Mouse (Mus musculus): ENCODE results near the gene Chst3. TPM values are rescaled to one million over a fixed set of nuclear protein-coding genes. Genes with fewer than 3 reads are reported as not detected.
A peak's percentile ranks its signal among the peaks of the same experiment; 100 is the strongest.
"Not testable (repeated sequence)": the region's sequence is repeated elsewhere in the genome, so short reads cannot be mapped to it uniquely, and the experiment has no call there.

Chst3 gene
- polyA plus RNA-seq, 1 experiment, result not detected

DNA sequence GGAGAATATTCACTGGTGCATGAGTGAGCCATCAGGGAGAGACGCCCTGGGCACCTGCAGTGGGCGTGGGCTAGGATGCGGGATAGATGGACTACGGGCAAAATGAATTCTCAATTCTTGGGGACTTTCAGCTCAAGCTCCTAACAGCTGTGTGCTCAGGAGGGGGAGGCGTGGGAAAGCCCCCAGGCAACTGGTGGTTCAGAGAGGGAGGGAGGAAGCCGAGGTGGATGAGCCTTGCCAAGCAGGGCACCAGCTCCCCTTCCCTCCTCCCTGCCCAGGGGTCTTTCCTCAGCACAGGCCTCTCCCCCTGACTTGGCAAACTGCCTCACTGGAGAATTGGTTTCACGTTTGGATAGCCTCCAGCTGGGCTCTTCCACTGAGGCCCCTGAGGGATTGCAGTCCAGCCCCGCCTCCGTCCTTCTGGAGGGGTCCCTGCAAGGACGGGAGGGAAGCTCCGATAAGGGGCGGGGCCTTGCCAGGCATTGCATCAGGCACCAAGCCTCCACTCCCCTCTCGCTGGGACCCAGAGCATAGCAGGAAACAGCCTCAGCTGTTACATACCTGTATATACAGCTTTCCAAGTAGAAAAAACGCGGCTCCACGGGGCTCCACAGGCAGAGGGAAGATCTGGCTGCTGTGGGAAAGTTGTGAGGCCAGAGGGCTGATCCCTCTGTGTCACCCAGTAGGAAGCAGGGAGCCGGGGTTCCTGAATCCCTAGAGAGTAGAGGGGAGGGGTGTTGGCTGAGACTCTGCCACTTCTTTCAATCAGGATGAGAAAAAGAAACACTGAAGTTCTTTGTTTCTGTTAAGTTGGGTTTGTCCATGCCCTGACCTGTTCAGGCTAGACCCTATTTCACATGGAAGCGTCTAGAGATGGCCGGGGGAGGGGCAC is 25.3 kb downstream of the Chst3 start:
- Histone ChIP-seq H3K4me1 (ENCODE audit: control insufficient read depth, insufficient read depth, low read length) (peaks cover 27% of the 10 kb centered on the region), H3K4me3 (ENCODE audit: insufficient read depth, low read depth, low read length) (no peak overlapping the region), H3K27ac (ENCODE audit: insufficient read depth, low read depth, low read length) (no peak overlapping the region)
- WGBS, result 9% methylated on average over 19 of the region's 19 CpGs
- TF ChIP-seq CTCF (IDR thresholded peaks at IDR 0.05; ENCODE audit: insufficient read depth, low read depth, low read length) (no peak), POLR2A (IDR thresholded peaks at IDR 0.05; ENCODE audit: insufficient read depth, low read depth, low read length) (no peak)

DNA sequence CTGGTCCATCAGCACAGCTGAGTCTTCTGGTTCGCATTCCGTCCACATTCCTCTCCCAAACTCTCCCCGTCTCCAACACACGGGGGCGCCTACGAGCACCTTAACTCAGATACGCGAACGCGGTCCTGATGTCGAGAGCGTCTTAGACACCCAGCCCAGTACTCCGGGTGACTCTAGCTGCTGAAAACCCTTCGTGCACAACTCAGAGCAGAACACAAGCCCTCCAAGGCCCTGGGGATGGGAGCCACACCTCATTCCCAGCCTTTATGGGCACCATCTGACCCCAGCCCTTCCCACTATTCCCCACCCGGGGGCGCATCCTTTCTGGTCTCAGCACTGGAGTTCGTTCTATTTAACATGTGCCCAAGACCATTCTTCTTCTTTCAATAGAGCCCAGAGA is 27.3 kb downstream of the Chst3 start:
- peak; percentile 91 for TF ChIP-seq CTCF (IDR thresholded peaks at IDR 0.05; ENCODE audit: insufficient read depth, low read depth, low read length)
- TF ChIP-seq POLR2A (IDR thresholded peaks at IDR 0.05; ENCODE audit: insufficient read depth, low read depth, low read length), result no peak
- Histone ChIP-seq H3K4me1 (ENCODE audit: control insufficient read depth, insufficient read depth, low read length) (peaks cover 21% of the 10 kb centered on the region), H3K27ac (ENCODE audit: insufficient read depth, low read depth, low read length) (no peak overlapping the region), H3K4me3 (ENCODE audit: insufficient read depth, low read depth, low read length) (peak overlapping the region; percentile 46)
- 2% methylated on average over 17 of the region's 17 CpGs for WGBS

DNA sequence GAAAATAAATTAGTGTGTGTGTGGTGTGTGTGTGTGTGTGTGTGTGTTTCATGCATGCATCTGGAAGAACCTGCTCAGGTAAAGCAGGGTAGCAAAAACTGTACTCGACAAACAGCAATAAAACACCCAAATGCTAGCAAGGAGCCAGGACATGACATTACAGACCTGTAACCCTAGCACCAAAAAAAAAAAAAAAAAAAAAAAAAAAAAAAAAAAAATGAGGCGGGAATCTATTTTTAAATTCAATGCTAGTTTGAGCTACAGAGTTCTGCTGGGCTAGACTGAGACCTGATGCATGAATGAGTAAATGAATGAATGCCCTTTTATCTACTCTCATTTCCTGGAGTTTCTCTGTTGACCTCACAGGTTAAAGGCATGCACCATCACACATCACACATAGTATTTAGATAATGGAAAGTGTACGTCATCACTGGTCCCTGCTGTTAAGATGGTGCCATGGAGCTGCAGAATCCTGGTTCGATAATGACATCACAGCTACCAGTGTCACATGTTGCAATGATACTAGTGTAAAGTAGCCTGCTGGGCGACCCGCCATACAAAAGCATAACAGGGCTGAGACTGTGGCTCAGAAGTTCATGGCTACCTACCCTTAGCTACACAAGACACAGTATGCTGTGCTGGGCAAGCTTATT is 29.4 kb downstream of the Chst3 start:
- Histone ChIP-seq H3K4me3 (ENCODE audit: insufficient read depth, low read depth, low read length) (no peak overlapping the region), H3K27ac (ENCODE audit: insufficient read depth, low read depth, low read length) (no peak overlapping the region), H3K4me1 (ENCODE audit: control insufficient read depth, insufficient read depth, low read length) (peaks cover 27% of the 10 kb centered on the region)
- WGBS, result 80% methylated on average over 6 of the region's 6 CpGs
- no peak for TF ChIP-seq POLR2A (IDR thresholded peaks at IDR 0.05; ENCODE audit: insufficient read depth, low read depth, low read length)
- no peak for TF ChIP-seq CTCF (IDR thresholded peaks at IDR 0.05; ENCODE audit: insufficient read depth, low read depth, low read length)

DNA sequence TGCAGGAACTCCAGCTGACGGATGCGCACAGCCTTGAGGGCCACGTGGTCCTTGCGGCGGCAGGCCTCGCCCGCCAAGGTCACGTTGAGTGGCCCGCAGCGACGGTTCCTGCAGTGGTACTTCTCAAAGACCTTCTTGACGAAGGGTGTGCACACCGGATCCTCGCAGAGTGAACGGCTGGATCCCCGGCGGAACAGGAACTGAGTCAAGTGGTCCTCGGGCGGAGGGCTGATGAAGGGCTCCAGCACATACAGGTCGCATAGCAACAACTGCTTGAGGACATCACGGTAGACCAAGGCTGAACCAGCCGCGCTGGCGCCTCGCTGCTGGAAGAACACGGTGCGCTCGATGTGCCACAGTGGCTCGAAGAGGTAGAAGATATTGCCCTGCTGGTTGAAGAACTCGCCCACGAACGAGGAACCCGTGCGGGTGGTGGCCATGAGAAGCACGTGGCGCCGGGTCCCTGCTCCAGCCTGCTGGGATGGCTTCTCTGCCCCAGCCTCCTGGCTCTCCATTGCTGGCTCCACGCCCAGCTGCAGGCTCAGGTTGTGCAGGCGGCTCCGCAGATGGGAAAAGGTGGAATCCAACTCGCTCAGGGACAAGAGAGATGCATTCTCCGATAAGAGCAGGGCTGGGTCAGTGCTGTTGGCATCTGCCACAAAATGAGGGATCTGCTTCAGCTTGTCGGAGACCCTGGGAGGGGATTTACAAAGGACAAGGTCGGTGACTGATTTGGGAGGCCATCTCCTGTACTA is 32.7 kb downstream of the Chst3 start:
- no peak overlapping the region for H3K4me3 ChIP-seq (ENCODE audit: insufficient read depth, low read depth, low read length)
- TF ChIP-seq CTCF (IDR thresholded peaks at IDR 0.05; ENCODE audit: insufficient read depth, low read depth, low read length) (no peak), POLR2A (IDR thresholded peaks at IDR 0.05; ENCODE audit: insufficient read depth, low read depth, low read length) (no peak)
- 93% methylated on average over 44 of the region's 44 CpGs for WGBS
- peaks cover 10% of the 10 kb centered on the region for H3K4me1 ChIP-seq (ENCODE audit: control insufficient read depth, insufficient read depth, low read length)
- no peak overlapping the region for H3K27ac ChIP-seq (ENCODE audit: insufficient read depth, low read depth, low read length)

DNA sequence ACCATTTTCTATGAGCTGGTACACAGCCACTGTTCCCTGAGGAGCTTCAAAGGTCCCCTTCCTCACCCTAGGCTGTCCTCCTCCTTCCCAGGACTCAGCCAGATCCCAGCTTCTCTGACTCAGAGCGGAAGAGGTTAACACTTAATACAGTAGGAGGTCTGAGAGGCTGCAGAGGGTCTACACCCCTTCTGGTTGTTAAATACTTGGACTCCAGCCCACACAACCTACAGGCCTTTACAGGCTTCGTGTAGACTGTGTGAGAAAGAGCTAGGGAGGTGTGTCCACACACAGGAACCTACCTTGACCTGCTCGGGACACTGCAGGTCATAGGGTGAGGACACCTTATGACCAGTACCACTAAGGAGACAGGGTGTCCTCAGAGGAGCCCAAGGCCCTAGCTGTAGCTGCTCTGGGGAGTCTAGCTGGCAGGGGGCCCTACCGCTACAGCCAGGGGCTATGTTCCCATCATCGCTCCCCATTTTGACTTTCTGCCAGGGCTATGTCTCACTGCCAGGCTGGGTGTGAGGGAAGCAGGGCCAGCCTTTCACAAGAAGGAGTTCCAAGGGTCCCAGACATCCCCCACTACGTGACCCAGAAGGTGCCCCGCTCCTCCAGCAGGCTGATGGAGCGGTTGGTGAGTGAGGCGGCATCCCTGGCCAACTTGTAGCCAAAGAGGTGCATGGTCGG is 33.9 kb downstream of the Chst3 start:
- H3K27ac ChIP-seq (ENCODE audit: insufficient read depth, low read depth, low read length), result no peak overlapping the region
- WGBS, result 68% methylated on average over 10 of the region's 10 CpGs
- TF ChIP-seq POLR2A (IDR thresholded peaks at IDR 0.05; ENCODE audit: insufficient read depth, low read depth, low read length), result no peak
- TF ChIP-seq CTCF (IDR thresholded peaks at IDR 0.05; ENCODE audit: insufficient read depth, low read depth, low read length), result no peak

DNA sequence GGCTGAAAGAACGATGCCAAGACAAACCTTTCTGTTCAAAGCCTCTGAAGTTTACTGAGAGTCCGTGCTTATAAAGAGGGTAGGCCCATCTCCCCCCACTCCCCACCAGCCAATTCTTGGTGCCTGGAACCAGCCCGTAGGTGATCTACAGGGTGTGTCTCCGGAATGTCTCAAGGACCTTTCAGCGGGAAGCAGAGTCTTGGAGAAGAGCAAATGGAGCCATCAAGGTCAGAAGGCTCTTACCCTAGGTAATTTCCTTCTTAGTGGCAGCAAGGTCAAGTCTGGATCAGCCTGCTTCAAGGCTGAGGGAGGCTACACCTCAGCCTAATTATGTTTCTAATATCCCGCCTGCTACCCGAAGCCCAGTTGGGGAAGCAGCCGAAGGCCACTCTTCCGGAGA is 43.8 kb downstream of the Chst3 start:
- not testable (repeated sequence) for H3K4me3 ChIP-seq (ENCODE audit: insufficient read depth, low read depth, low read length); H3K27ac ChIP-seq (ENCODE audit: insufficient read depth, low read depth, low read length); H3K4me1 ChIP-seq (ENCODE audit: control insufficient read depth, insufficient read depth, low read length)
- 96% methylated on average over 9 of the region's 9 CpGs for WGBS

More for the DNA sequence above, 33.9 kb downstream of the Chst3 start:
- 0 out of 2 replicates have a peak, but pooled peaks cover 6% of the 10 kb centered on the region for H3K4me1 ChIP-seq (ENCODE audit: control insufficient read depth, insufficient read depth, low read length)
- no peak overlapping the region for H3K4me3 ChIP-seq (ENCODE audit: insufficient read depth, low read depth, low read length)

DNA sequence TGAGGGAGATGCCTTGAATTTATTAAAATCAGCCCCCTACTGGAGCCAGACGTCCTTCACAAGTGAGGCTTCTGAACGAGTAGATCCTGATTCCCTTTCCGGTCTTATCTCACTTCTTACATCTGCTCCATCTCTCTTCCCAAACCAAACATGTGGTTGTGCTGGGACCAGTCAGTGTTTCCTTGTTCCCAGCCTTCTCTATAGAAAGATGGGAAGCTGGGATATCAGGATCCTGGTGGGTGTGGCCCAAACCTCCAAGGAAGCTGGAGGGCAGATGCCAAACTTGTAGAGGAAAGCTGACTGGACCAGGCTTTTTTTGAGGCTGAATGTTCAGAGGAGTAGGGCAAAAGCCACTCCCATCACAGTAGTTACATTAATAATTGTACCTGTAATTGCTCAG is 44.6 kb downstream of the Chst3 start:
- no peak overlapping the region for H3K4me3 ChIP-seq (ENCODE audit: insufficient read depth, low read depth, low read length)
- peaks cover 7% of the 10 kb centered on the region for H3K4me1 ChIP-seq (ENCODE audit: control insufficient read depth, insufficient read depth, low read length)
- WGBS, result 71% methylated on average over 3 of the region's 3 CpGs
- H3K27ac ChIP-seq (ENCODE audit: insufficient read depth, low read depth, low read length), result no peak overlapping the region
- no peak for TF ChIP-seq POLR2A (IDR thresholded peaks at IDR 0.05; ENCODE audit: insufficient read depth, low read depth, low read length)
- TF ChIP-seq CTCF (IDR thresholded peaks at IDR 0.05; ENCODE audit: insufficient read depth, low read depth, low read length), result no peak

DNA sequence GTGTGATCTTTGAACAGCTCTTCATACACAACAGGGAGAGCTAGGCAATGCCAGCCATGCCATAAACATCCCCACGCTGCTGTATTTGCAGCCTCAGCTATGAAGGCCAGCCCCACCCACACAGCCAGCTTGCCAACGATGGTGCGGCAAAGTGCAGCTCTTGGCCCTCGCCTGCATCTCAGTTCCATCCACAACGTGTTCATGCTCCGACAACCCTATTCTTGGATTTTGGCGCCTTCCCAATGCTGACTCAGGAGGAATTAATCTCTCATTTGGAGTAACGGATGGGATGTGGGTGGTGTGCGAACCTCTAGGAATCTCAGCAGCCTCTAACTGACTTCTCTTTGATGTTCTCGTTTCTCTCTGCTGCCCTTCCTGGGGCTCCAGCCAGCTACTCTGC is 46.0 kb downstream of the Chst3 start:
- H3K4me1 ChIP-seq (ENCODE audit: control insufficient read depth, insufficient read depth, low read length), result peaks cover 7% of the 10 kb centered on the region
- TF ChIP-seq POLR2A (IDR thresholded peaks at IDR 0.05; ENCODE audit: insufficient read depth, low read depth, low read length), result no peak
- TF ChIP-seq CTCF (IDR thresholded peaks at IDR 0.05; ENCODE audit: insufficient read depth, low read depth, low read length), result no peak
- H3K4me3 ChIP-seq (ENCODE audit: insufficient read depth, low read depth, low read length), result no peak overlapping the region
- 9% methylated on average over 10 of the region's 10 CpGs for WGBS
- no peak overlapping the region for H3K27ac ChIP-seq (ENCODE audit: insufficient read depth, low read depth, low read length)
